Mouse (Mus musculus): Measurements from ENCODE around the gene Tcap. TPM values are rescaled to one million over a fixed set of nuclear protein-coding genes. Genes with fewer than 3 reads are reported as not detected.

Tcap gene
- polyA plus RNA-seq, 1 experiment = not detected

DNA sequence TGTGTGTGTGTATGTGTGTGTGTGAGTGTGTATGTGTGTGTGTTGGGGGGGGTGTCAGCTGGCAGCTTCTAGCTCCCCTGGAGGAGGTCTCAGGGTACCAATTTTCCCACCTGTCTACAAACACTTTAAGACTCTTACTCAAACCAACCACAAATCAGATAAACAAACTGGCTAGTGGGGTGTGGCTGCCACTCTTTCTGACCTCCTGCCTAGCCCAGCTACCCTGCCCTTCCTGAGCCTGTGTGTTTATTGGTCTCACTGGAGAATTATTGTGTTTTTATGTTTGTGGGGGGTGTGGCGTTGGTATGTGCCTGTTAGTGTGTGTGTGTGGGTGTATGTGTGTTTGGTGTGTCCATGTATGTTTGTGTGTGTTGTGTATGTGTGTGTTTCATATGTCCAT lies 33.5 kb downstream of the Tcap start:
- TF ChIP-seq CTCF (IDR thresholded peaks at IDR 0.05; ENCODE audit: borderline replicate concordance, insufficient read depth, low read length) (no peak), POLR2A (IDR thresholded peaks at IDR 0.05; ENCODE audit: low read depth, low read length) (no peak)
- Histone ChIP-seq H3K4me3 (ENCODE audit: insufficient read depth, low read length) (no peak overlapping the region), H3K4me1 (ENCODE audit: control insufficient read depth, insufficient read depth, low read length) (0 out of 2 replicates have a peak, but pooled peaks cover 4% of the 10 kb centered on the region), H3K27ac (ENCODE audit: insufficient read depth, low read length) (no peak overlapping the region)

DNA sequence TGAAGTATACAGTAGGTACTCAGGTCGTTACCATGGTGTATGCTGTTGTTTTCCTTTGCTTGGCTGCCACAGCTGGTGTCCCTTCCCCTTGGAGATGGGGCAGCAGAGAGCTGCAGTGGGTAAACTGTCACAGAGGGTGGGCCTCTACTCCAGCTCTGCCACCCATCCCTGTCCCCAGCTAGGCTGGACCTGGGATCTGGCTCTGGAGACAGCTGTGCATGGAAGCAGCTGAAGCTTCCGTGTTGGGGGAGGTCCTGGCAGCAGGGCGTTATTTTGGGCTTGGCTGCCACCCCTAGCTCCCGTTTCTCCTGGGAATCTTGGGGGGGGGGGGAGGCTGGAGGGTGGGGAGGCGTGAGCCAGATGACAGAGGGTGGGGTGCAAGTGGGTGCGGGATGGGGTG lies 34.7 kb downstream of the Tcap start:
- TF ChIP-seq POLR2A (IDR thresholded peaks at IDR 0.05; ENCODE audit: low read depth, low read length) = no peak
- no peak overlapping the region for H3K4me3 ChIP-seq (ENCODE audit: insufficient read depth, low read length)
- no peak overlapping the region for H3K27ac ChIP-seq (ENCODE audit: insufficient read depth, low read length)
- 0 out of 2 replicates have a peak, but pooled peaks cover 4% of the 10 kb centered on the region for H3K4me1 ChIP-seq (ENCODE audit: control insufficient read depth, insufficient read depth, low read length)

DNA sequence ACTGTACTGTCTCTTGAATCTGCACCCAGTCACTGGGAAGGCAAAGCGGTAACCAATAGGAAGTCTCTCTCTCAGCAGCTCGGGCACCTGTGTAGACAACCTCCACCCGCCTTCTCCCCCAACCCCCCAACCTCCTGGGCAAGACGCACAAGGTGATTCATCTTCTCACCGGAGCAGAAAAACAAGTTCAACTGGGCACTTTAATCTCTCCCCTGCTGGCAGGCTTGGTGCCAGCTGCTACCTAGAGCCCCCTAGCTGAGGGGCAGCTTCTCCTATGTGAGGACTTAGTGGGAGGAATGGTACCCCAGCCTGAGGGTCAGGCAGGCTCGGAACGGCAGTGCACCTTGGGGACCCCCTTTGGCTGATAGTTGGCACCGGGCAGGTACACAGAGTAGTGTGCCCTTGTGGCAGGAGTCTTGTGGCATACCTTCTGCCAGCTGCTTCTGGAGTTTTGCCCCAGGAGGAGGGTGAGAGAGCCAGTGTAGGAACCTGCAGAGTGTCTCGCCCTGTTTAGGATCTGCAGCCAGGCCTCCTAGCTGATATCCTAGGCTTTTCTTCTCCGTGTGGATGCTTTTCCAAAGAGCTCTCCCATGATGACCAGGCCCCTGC lies 35.4 kb downstream of the Tcap start:
- Histone ChIP-seq H3K4me3 (ENCODE audit: insufficient read depth, low read length) (no peak overlapping the region), H3K4me1 (ENCODE audit: control insufficient read depth, insufficient read depth, low read length) (0 out of 2 replicates have a peak, but pooled peaks cover 2% of the 10 kb centered on the region), H3K27ac (ENCODE audit: insufficient read depth, low read length) (no peak overlapping the region)
- no peak for TF ChIP-seq CTCF (IDR thresholded peaks at IDR 0.05; ENCODE audit: borderline replicate concordance, insufficient read depth, low read length)
- no peak for TF ChIP-seq POLR2A (IDR thresholded peaks at IDR 0.05; ENCODE audit: low read depth, low read length)

DNA sequence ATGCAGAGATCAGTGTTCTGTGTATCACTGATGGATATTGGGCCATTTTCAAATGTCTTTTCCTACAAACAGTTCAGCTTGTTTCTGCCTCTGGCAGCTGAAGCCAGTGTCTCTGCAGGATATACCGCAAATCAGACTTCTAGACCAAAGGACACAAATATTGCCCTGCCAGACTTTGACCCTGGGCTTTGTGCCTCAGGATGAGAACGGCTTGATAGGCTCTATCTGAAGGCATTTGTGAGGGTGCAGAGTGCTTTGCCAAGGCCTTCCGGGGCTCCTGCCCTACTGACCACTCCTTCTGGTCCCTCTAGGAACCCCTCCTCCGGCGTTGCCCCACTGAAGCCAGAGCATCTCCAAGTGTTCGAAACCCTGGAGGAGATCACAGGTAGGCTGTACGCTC lies 43.0 kb downstream of the Tcap start:
- H3K4me3 ChIP-seq (ENCODE audit: insufficient read depth, low read length) = no peak overlapping the region
- H3K4me1 ChIP-seq (ENCODE audit: control insufficient read depth, insufficient read depth, low read length) = no peaks in the 10 kb centered on the region
- no peak for TF ChIP-seq POLR2A (IDR thresholded peaks at IDR 0.05; ENCODE audit: low read depth, low read length)
- no peak for TF ChIP-seq CTCF (IDR thresholded peaks at IDR 0.05; ENCODE audit: borderline replicate concordance, insufficient read depth, low read length)
- H3K27ac ChIP-seq (ENCODE audit: insufficient read depth, low read length) = no peak overlapping the region

- Histone ChIP-seq H3K4me3 (ENCODE audit: insufficient read depth, low read length) (no peak overlapping the region), H3K4me1 (ENCODE audit: control insufficient read depth, insufficient read depth, low read length) (no peaks in the 10 kb centered on the region), H3K27ac (ENCODE audit: insufficient read depth, low read length) (no peak overlapping the region)
- no peak for TF ChIP-seq CTCF (IDR thresholded peaks at IDR 0.05; ENCODE audit: borderline replicate concordance, insufficient read depth, low read length)
Measured at GRCm38 (mm10) chr11:98428436-98428835, 44.8 kb downstream of the Tcap start.

DNA sequence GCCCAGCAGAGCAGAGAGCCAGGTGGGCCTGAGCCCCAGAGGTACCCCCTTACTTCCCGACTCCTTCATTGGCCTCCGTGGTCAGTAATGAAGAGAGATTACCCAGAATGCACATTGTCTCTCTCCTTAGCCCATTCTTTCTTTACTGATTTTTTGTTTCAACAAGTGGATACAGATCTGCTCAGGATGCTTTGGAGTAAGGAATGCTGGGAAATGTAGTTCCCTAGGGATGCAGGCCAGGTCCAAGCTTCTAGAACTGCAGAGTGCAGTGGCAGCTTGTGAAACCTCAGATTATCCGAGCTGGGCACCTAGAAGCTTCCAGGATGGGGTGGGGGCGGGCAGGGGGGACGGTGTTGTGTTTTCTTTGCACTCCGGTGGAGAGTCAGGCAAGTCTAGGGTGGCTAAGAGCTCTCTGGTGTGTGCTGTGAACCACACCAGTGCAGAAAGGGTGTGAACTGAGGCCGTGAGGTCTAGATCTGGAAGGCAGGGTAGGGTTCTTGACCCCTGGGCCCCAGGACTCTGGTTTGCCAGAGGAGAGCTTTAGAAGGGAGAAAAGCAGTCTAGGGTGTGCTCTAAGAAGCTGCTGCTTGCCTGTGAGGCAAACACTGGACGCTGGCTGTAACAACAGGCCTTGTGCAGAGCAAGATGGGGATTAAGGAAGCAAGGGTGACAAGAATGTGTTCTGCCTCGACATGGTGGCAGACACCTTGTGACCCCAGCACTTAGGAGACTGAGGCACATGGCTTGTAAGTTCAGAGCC lies 48.3 kb downstream of the Tcap start:
- TF ChIP-seq CTCF (IDR thresholded peaks at IDR 0.05; ENCODE audit: borderline replicate concordance, insufficient read depth, low read length) (no peak), POLR2A (IDR thresholded peaks at IDR 0.05; ENCODE audit: low read depth, low read length) (no peak)
- Histone ChIP-seq H3K27ac (ENCODE audit: insufficient read depth, low read length) (no peak overlapping the region), H3K4me3 (ENCODE audit: insufficient read depth, low read length) (no peak overlapping the region), H3K4me1 (ENCODE audit: control insufficient read depth, insufficient read depth, low read length) (no peaks in the 10 kb centered on the region)

Other genes starting within 250 kb of the Tcap start
- 30.3 and 34.0 TPM in 2 replicates for gene Fbxl20, start 233.4 kb upstream of the Tcap start, polyA plus RNA-seq (2011; ENCODE audit: insufficient read length, low read depth, missing spikeins)
- 52.2 and 59.7 TPM in 2 replicates for gene Med1, start 190.5 kb upstream of the Tcap start, polyA plus RNA-seq (2011; ENCODE audit: insufficient read length, low read depth, missing spikeins)
- gene Cdk12, start 180.8 kb upstream of the Tcap start, polyA plus RNA-seq (2011; ENCODE audit: insufficient read length, low read depth, missing spikeins) = 41.8 and 42.0 TPM in 2 replicates
- gene Neurod2, start 54.2 kb upstream of the Tcap start, polyA plus RNA-seq (2011; ENCODE audit: insufficient read length, low read depth, missing spikeins) = not detected in 2 replicates
- gene Ppp1r1b, start 35.4 kb upstream of the Tcap start, polyA plus RNA-seq (2011; ENCODE audit: insufficient read length, low read depth, missing spikeins) = not detected in 2 replicates
- 14.9 and 18.5 TPM in 2 replicates for gene Stard3, start 25.4 kb upstream of the Tcap start, polyA plus RNA-seq (2011; ENCODE audit: insufficient read length, low read depth, missing spikeins)
- gene Pnmt, start 2.6 kb downstream of the Tcap start, polyA plus RNA-seq (2011; ENCODE audit: insufficient read length, low read depth, missing spikeins) = not detected in 2 replicates
- gene Pgap3, start 16.7 kb downstream of the Tcap start, polyA plus RNA-seq (2011; ENCODE audit: insufficient read length, low read depth, missing spikeins) = 3.6 and 4.1 TPM in 2 replicates
- gene Erbb2, start 28.7 kb downstream of the Tcap start, polyA plus RNA-seq (2011; ENCODE audit: insufficient read length, low read depth, missing spikeins) = 15.3 and 17.8 TPM in 2 replicates
- gene Mien1, start 55.2 kb downstream of the Tcap start, polyA plus RNA-seq (2011; ENCODE audit: insufficient read length, low read depth, missing spikeins) = 47.2 and 54.3 TPM in 2 replicates
- gene Grb7, start 62.6 kb downstream of the Tcap start, polyA plus RNA-seq (2011; ENCODE audit: insufficient read length, low read depth, missing spikeins) = not detected in 2 replicates
- gene Ikzf3, start 162.2 kb downstream of the Tcap start, polyA plus RNA-seq (2011; ENCODE audit: insufficient read length, low read depth, missing spikeins) = not detected in 2 replicates
- not detected in 2 replicates for gene Zpbp2, start 167.3 kb downstream of the Tcap start, polyA plus RNA-seq (2011; ENCODE audit: insufficient read length, low read depth, missing spikeins)
- 47.7 and 51.9 TPM in 2 replicates for gene Ormdl3, start 203.6 kb downstream of the Tcap start, polyA plus RNA-seq (2011; ENCODE audit: insufficient read length, low read depth, missing spikeins)
- not detected in 2 replicates for gene Lrrc3c, start 214.5 kb downstream of the Tcap start, polyA plus RNA-seq (2011; ENCODE audit: insufficient read length, low read depth, missing spikeins)
- 7.2 and 8.9 TPM in 2 replicates for gene Gm12355, start 241.8 kb downstream of the Tcap start, polyA plus RNA-seq (2011; ENCODE audit: insufficient read length, low read depth, missing spikeins)
- not detected in 2 replicates for gene Gsdma3, start 242.5 kb downstream of the Tcap start, polyA plus RNA-seq (2011; ENCODE audit: insufficient read length, low read depth, missing spikeins)

All from embryonic fibroblast, embryonic 13.5 days (primary cell).